Comparison of ENCODE assay signal across 27 mouse cellular contexts in the genomic region with DNA sequence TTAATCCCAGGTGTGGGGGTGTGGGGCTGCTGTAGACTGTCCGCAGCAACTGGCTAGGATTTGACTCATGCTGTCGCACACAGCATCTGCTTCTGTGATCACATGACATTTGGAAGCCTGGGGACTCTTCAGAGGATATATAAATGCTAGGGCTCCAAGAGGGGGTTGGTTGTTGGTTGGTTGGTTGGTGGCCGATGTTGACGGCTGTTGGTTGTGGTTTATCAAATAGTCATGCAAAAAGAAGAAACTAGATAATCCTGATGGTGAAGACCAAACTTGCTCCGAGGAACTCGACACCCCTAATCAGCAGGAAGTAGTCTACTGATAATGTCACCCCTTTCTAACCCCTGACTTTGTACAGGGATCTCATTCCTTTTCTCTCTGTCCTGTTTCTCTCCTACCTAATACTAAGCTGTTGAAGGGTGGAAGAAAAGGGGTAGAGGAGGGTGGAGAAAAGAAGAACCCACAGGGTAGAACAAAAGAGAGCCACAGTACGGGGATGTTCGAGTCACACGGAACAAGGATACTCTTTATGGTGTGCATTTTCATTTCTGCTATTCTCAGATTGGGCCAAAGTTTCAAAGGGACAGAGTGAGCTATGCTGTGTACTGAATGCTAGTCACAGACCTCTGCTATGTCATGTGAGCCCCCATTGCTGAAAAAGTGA.
A peak's percentile ranks its signal among the peaks of the same experiment; 100 is the strongest.
DNase-seq lines count a peak whose midpoint lies in the region; ATAC-seq lines count a peak whose summit lies in the region.
"Had no signal": no experiment of that assay in that cellular context is flagged by ENCODE, and none has a peak within 500 bp of the region (broad histone marks: within the 10 kb centered on the region; RNA-seq: fewer than 3 reads in every experiment).

No protein-coding gene starts in this region.

- no peak for ATAC-seq in heart, embryonic 12.5 days (ENCODE audit: insufficient number of reproducible peaks, low FRiP score)
- ATAC-seq in liver, embryonic 12.5 days: 0 out of 2 replicates have a peak, but pooled peaks have one; percentile 40
- ATAC-seq in megakaryocyte-erythroid progenitor cell, adult 5-6 weeks (replicated peaks; ENCODE audit: low FRiP score, low TSS enrichment, poor library complexity, severe bottlenecking): peak; percentile 77
- no peak for ATAC-seq in forebrain, embryonic 11.5 days (replicated peaks; ENCODE audit: low FRiP score)
- ATAC-seq: activated CD4-positive, CD25-positive, alpha-beta regulatory T cell, adult 4 months; forebrain, embryonic 14.5 days; forebrain, postnatal 0 days; hindbrain, embryonic 16.5 days; intestine, embryonic 15.5 days had no signal

- H3K4me2 ChIP-seq in heart, embryonic 12.5 days: no peak overlapping the region
- no peak overlapping the region for H3K4me2 ChIP-seq in liver, embryonic 12.5 days
- H3K4me2 ChIP-seq in forebrain, embryonic 11.5 days (ENCODE audit: low read depth, low read length, severe bottlenecking): no peak overlapping the region
- H3K4me2 ChIP-seq: heart, embryonic 11.5 days; heart, embryonic 15.5 days; hindbrain, embryonic 13.5 days; intestine, embryonic 15.5 days had no signal

- WGBS in heart, embryonic 12.5 days: 44% methylated on average over 9 of the region's 9 CpGs
- 13% methylated on average over 9 of the region's 9 CpGs for WGBS in liver, embryonic 12.5 days (ENCODE audit: insufficient replicate concordance)
- WGBS in forebrain, embryonic 11.5 days: 88% methylated on average over 9 of the region's 9 CpGs

- intact Hi-C loops in left cerebral cortex, postnatal 25 days (cut with DNase I): no loop called here

- H3K36me3 ChIP-seq in heart, embryonic 12.5 days: no peaks in the 10 kb centered on the region
- no peaks in the 10 kb centered on the region for H3K36me3 ChIP-seq in liver, embryonic 12.5 days
- H3K36me3 ChIP-seq in forebrain, embryonic 11.5 days (ENCODE audit: control insufficient read depth, insufficient read depth, low read length): no peaks in the 10 kb centered on the region
- H3K36me3 ChIP-seq: forebrain, embryonic 10.5 days; heart, embryonic 15.5 days; hindbrain, embryonic 10.5 days; hindbrain, embryonic 13.5 days; intestine, embryonic 15.5 days had no signal

- no peak overlapping the region for H3K4me3 ChIP-seq in heart, embryonic 12.5 days
- no peak overlapping the region for H3K4me3 ChIP-seq in liver, embryonic 12.5 days
- no peak overlapping the region for H3K4me3 ChIP-seq in forebrain, embryonic 11.5 days (ENCODE audit: low read depth, low read length)
- H3K4me3 ChIP-seq: forebrain, embryonic 10.5 days; gastrocnemius, adult 2 months; heart, embryonic 15.5 days; hindbrain, embryonic 10.5 days; hindbrain, embryonic 13.5 days; intestine, embryonic 15.5 days had no signal

- no peak overlapping the region for H3K9ac ChIP-seq in heart, embryonic 12.5 days
- no peak overlapping the region for H3K9ac ChIP-seq in liver, embryonic 12.5 days
- H3K9ac ChIP-seq in forebrain, embryonic 11.5 days (ENCODE audit: low read length): no peak overlapping the region
- H3K9ac ChIP-seq: forebrain, postnatal 0 days; heart, embryonic 15.5 days; hindbrain, embryonic 13.5 days; intestine, embryonic 15.5 days had no signal

- H3K27me3 ChIP-seq in heart, embryonic 12.5 days (replicated peaks): no peaks in the 10 kb centered on the region
- no peaks in the 10 kb centered on the region for H3K27me3 ChIP-seq in liver, embryonic 12.5 days (replicated peaks)
- no peaks in the 10 kb centered on the region for H3K27me3 ChIP-seq in forebrain, embryonic 11.5 days (ENCODE audit: control insufficient read depth, insufficient read depth, low read length)
- H3K27me3 ChIP-seq: heart, embryonic 15.5 days; hindbrain, embryonic 13.5 days; intestine, embryonic 15.5 days had no signal

- no peaks in the 10 kb centered on the region for H3K4me1 ChIP-seq in heart, embryonic 12.5 days (replicated peaks)
- 0 out of 2 replicates have a peak, but pooled peaks cover 7% of the 10 kb centered on the region for H3K4me1 ChIP-seq in liver, embryonic 12.5 days
- H3K4me1 ChIP-seq in forebrain, embryonic 11.5 days (replicated peaks; ENCODE audit: control insufficient read depth, insufficient read depth, low read length): 0 out of 2 replicates have a peak, but pooled peaks cover 2% of the 10 kb centered on the region
- H3K4me1 ChIP-seq: forebrain, embryonic 10.5 days; heart, embryonic 15.5 days; hindbrain, embryonic 10.5 days; hindbrain, embryonic 13.5 days; intestine, embryonic 15.5 days had no signal

- DNase-seq in heart, adult 11 months: peak; percentile 10
- DNase-seq in MEL-GATA-1-ER (ENCODE audit: extremely low read depth, low read depth): peak; percentile 83
- DNase-seq in thymus, postnatal 36 days: no peak
- no peak for DNase-seq in forebrain, embryonic 11.5 days (ENCODE audit: low spot score)
- DNase-seq in left cerebral cortex, postnatal 25 days (ENCODE audit: low spot score in 2 of 2): no peak
- DNase-seq: adrenal gland, adult 8-10 months; adrenal gland, postnatal 25 days; cerebellum, adult 18-20 months; cerebellum, adult 9-10 months; cerebellum, postnatal 14 days; forebrain, postnatal 0 days; gastrocnemius, adult 2 months; gastrocnemius, postnatal 25 days; heart, postnatal 10 days; heart, postnatal 36 days had no signal

- no peaks in the 10 kb centered on the region for H3K9me3 ChIP-seq in heart, embryonic 12.5 days (replicated peaks)
- H3K9me3 ChIP-seq in liver, embryonic 12.5 days (replicated peaks): no peaks in the 10 kb centered on the region
- no peaks in the 10 kb centered on the region for H3K9me3 ChIP-seq in forebrain, embryonic 11.5 days (ENCODE audit: control insufficient read depth, low read length)
- H3K9me3 ChIP-seq: forebrain, embryonic 10.5 days; heart, embryonic 15.5 days; hindbrain, embryonic 10.5 days; hindbrain, embryonic 13.5 days; intestine, embryonic 15.5 days had no signal

- no peak overlapping the region for H3K27ac ChIP-seq in heart, embryonic 12.5 days (ENCODE audit: poor library complexity, severe bottlenecking)
- H3K27ac ChIP-seq in liver, embryonic 12.5 days: no peak overlapping the region
- no peak overlapping the region for H3K27ac ChIP-seq in forebrain, embryonic 11.5 days (ENCODE audit: low read depth, low read length)
- H3K27ac ChIP-seq: forebrain, embryonic 10.5 days; gastrocnemius, adult 2 months; heart, embryonic 15.5 days; hindbrain, embryonic 10.5 days; hindbrain, embryonic 13.5 days; intestine, embryonic 15.5 days had no signal

Comparison
In these comparisons a context has a peak if more than half of its experiments do, and no peak if none do; other contexts are left out.
1. DNase-seq: peak in heart, adult 11 months (single experiment) and MEL-GATA-1-ER (single experiment); none in thymus, postnatal 36 days (0 of 2), forebrain, embryonic 11.5 days (single experiment) and left cerebral cortex, postnatal 25 days (0 of 2).
2. ATAC-seq: peak in liver, embryonic 12.5 days (single experiment) and megakaryocyte-erythroid progenitor cell, adult 5-6 weeks (single experiment); none in heart, embryonic 12.5 days (single experiment) and forebrain, embryonic 11.5 days (single experiment).